Mouse (Mus musculus) heart, embryonic 16.5 days (tissue): ENCODE measurements around the gene Shkbp1. TPM values are rescaled to one million over a fixed set of nuclear protein-coding genes. Genes with fewer than 3 reads are reported as not detected.

Source experiments
- ATAC-seq: fragments of 200-750 bp; cut with Nextera tagmentation; replicated peaks from 2 replicates; pipeline ENCODE4 v1.8.0; 2017; ENCODE audit warnings: moderate number of reproducible peaks; ENCODE audit not compliant: insufficient read depth, low FRiP score; ENCODE audit errors: extremely low read depth
- H3K27ac ChIP-seq: fragments of 300-500 bp; sonication (generic); 2 replicates; pipeline ENCODE4 v1.5.1; 2014; ENCODE audit warnings: mild to moderate bottlenecking, low read length, control low read depth, moderate library complexity
- H3K27me3 ChIP-seq: fragments of 300-500 bp; sonication (generic); 2 replicates; pipeline ENCODE4 v1.6.1; 2014; ENCODE audit warnings: low read length, mixed read lengths; ENCODE audit not compliant: control insufficient read depth, insufficient read depth
- H3K36me3 ChIP-seq: fragments of 300-500 bp; sonication (generic); 2 replicates; pipeline ENCODE4 v1.6.1; 2014; ENCODE audit not compliant: control insufficient read depth, insufficient read depth
- H3K4me1 ChIP-seq: fragments of 300-500 bp; sonication (generic); 2 replicates; pipeline ENCODE4 v1.6.1; 2014; ENCODE audit warnings: low read length, mixed read lengths; ENCODE audit not compliant: control insufficient read depth, insufficient read depth
- H3K4me2 ChIP-seq: fragments of 300-500 bp; sonication (generic); 2 replicates; pipeline ENCODE4 v1.6.1; 2014; ENCODE audit warnings: low read depth, mild to moderate bottlenecking, control low read depth, low read length
- H3K4me3 ChIP-seq: fragments of 300-500 bp; sonication (generic); 2 replicates; pipeline ENCODE4 v1.5.1; 2014; ENCODE audit warnings: mild to moderate bottlenecking, control low read depth, low read length
- H3K9ac ChIP-seq: fragments of 300-500 bp; sonication (generic); 2 replicates; pipeline ENCODE4 v1.6.1; 2014; ENCODE audit warnings: low read length, control low read depth
- H3K9me3 ChIP-seq: fragments of 300-500 bp; sonication (generic); replicated peaks from 2 replicates; pipeline ENCODE4 v1.6.1; 2016; ENCODE audit warnings: low read length; ENCODE audit not compliant: control insufficient read depth
- WGBS: fragments of 180-500 bp; shearing (Covaris S2); extraction: QIAGEN DNeasy Blood & Tissue Kit; methylation state at CpG from one replicate; pipeline ENCODE4 v1.1.7; 2014; 5-methylcytosine and 5-hydroxymethylcytosine counted together
- polyA plus RNA-seq: library from polyadenylated mRNA; unstranded; fragments of >200 nt; fragmentation: Nextera tagmentation; extraction: Ambion mirVana; gene quantifications from 2 replicates; pipeline ENCODE4 v1.2.1, GENCODE M21; 2015

Shkbp1 gene
- polyA plus RNA-seq = 22.3 and 24.1 TPM in 2 replicates

DNA sequence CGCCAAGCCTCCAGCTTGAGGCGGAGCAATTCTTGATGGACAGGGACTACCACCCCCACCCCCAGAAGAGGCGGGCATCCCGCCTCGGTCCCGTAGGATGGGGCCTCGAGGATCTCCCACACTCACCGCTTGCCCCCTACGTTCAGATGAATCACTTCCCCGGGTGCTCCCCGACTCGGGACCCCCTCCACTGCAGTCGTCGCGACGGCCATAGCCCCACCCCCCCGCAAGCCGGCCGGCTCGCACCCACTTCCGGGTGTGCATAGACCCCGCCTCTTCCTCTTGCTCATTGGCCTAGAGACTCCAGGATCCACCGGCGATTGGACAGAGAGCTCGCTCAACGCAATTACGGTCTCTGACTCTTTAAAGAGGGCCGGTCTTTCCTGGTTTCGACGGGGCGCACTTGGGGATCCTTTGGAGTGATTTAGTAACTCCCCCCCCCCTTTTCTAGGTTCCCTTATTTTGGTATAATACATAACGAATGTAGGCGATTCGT lies at the start of gene Shkbp1:
Gene Shkbp1 (minus strand): TSS at position 275 of the 496 bp plus-strand sequence.
- no peaks in the 10 kb centered on the region for H3K9me3 ChIP-seq
- peak within 1 kb of the TSS; percentile 78 for H3K4me3 ChIP-seq
- H3K27ac ChIP-seq = peak within 1 kb of the TSS; percentile 75
- peak; percentile 92 for ATAC-seq
- H3K27me3 ChIP-seq = no peaks in the 10 kb centered on the region
- under 1% methylated on average over 34 of the region's 34 CpGs for WGBS
- peak within 1 kb of the TSS; percentile 72 for H3K9ac ChIP-seq
- no peaks in the 10 kb centered on the region; the same call in 1 of the 2 replicates for H3K36me3 ChIP-seq
- peak within 1 kb of the TSS; percentile 91 for H3K4me2 ChIP-seq
- peaks cover 14% of the 10 kb centered on the region for H3K4me1 ChIP-seq

DNA sequence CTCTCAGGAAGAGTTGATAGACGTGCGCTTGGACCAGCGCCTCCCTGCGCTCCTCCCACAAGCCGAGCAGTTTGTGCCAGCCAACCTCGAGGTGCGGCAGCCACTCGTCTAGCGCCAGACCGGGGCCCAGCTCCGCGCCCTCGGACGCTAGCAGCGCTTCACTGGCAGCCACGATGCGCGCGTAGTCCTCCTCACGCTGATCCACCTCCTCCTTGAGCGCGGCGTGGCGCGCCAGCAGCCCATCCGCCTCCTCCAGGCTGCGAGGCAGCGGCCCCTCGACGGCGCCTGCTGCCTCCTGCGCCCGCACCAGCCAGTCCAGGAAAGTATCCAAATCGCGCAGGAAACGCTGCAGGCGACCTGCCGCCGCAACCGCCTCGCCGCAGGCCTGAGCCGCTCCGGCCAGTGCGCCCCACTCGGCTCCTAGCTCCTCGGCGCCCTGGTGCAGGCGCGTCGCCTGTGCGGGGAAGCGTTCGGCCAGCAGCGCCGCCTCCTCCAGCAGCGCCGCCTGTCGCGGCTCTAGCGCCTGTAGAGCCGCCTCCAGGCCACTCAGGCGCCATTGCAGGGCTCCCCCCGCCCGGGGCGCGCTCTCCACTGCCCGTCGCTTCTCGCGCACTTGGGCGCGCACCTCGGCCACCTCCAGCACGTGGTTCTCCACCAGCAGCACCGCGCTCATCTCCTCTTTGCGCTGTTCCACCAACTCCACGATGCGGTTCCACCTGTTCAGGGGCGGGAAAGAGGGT lies 48.6 kb upstream of the Shkbp1 start:
- Histone ChIP-seq H3K9ac (no peak overlapping the region), H3K27ac (no peak overlapping the region), H3K4me3 (peak overlapping the region; percentile 8; the same call in 1 of the 2 replicates), H3K9me3 (peaks cover 10% of the 10 kb centered on the region), H3K4me2 (peak overlapping the region; percentile 5; the same call in 1 of the 2 replicates), H3K27me3 (peaks cover 85% of the 10 kb centered on the region), H3K4me1 (peaks cover 7% of the 10 kb centered on the region; the same call in 1 of the 2 replicates), H3K36me3 (no peaks in the 10 kb centered on the region)
- 6% methylated on average over 81 of the region's 81 CpGs for WGBS
- ATAC-seq = no peak

DNA sequence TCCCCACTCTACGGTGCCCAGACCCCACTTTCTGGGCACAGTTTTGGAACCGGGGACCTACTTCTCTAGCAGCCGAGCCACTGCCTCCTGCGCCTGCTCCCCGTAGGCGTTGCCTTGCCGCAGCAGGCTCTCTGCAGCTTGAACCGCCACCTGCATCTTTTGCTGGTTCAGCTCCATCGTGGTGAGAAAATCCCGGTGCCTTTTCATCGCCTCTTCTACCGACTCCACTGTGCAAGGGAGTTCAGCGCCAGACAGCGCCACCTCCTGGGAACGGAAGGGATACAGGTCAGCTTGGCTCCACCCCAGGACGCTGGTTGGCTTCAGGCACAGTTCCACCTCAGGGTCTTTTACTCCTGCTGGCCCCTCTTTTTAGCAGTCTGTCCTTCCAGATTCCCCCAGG lies 46.9 kb upstream of the Shkbp1 start:
- no peaks in the 10 kb centered on the region for H3K36me3 ChIP-seq
- ATAC-seq = no peak; the same call in 1 of the 2 replicates
- no peak overlapping the region for H3K4me2 ChIP-seq

DNA sequence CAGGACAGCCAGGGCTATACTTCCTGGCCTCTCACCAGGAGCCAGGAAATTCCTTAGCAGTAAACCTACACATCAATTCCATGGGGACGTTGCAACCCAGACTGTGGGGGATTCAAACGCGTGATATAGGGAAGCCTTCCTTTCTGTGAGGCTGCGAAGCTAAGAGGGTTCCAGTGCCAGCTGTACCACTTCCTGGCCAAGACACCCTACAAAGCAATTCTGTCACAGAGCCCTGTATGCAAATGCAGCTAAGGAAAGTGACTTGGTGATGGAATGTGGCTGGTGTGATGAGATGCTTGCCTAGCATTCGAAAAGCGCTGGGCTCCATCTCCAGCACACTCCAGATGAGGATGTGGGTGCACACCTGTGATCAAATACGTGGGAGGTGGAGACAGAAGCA lies 44.7 kb upstream of the Shkbp1 start:
- Histone ChIP-seq H3K9me3 (peaks cover 9% of the 10 kb centered on the region), H3K36me3 (no peaks in the 10 kb centered on the region), H3K9ac (no peak overlapping the region), H3K27me3 (peaks cover 82% of the 10 kb centered on the region), H3K4me3 (no peak overlapping the region), H3K4me2 (no peak overlapping the region), H3K27ac (no peak overlapping the region), H3K4me1 (no peaks in the 10 kb centered on the region)
- WGBS = 65% methylated on average over 7 of the region's 7 CpGs
- ATAC-seq = no peak

More for the DNA sequence above, 46.9 kb upstream of the Shkbp1 start:
- Histone ChIP-seq H3K9ac (no peak overlapping the region), H3K27me3 (peaks cover 80% of the 10 kb centered on the region), H3K9me3 (peaks cover 12% of the 10 kb centered on the region), H3K4me3 (no peak overlapping the region), H3K4me1 (no peaks in the 10 kb centered on the region), H3K27ac (no peak overlapping the region)
- WGBS = 9% methylated on average over 16 of the region's 16 CpGs

DNA sequence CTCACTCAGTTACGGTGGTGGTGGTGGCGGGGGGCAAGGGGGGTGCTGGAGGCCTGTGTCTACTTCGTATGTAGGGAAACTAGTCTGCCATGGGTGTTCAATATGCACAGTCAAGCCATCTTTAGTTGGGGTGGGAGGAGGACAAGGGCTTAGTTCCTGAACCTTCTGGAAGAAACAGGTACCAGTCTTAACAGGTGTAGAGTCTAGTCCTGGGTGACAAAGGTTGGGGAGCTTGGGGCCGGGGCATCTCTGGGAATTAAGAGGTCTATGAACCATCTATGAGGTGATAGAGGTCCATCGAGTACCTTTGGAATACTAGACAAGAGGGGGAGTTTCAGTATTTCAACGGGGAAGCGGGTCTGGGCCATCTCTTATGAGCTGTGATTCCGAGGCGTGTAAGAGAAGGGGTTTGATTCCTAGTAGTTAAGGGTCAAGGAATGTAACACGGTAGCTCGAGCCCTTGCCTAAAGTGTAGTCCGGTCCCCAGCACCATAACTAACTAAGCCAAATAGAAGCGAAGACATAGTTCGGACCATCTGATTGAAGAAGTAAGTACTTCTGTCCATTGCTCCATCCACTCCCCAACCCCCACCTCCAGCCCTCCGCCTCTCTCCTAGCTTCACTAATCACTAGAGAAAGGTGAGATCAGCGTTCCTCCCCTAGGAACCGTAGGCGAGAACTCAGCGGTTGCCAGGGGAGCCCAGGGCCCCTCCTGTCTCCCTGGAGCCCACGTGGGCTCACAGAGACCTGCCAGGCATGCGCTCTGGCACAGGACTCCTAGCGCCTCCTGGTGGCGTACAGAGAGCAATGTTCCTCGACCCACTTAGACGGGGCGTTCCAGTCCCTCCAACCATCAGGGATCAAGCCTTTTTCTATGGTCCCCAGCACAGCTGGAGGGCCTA lies 41.5 kb upstream of the Shkbp1 start:
- no peak overlapping the region for H3K4me2 ChIP-seq
- H3K27ac ChIP-seq = no peak overlapping the region
- H3K27me3 ChIP-seq = peaks cover 77% of the 10 kb centered on the region
- no peaks in the 10 kb centered on the region for H3K4me1 ChIP-seq
- WGBS = 15% methylated on average over 26 of the region's 26 CpGs
- no peaks in the 10 kb centered on the region for H3K36me3 ChIP-seq
- no peak overlapping the region for H3K4me3 ChIP-seq
- no peak for ATAC-seq
- H3K9me3 ChIP-seq = peaks cover 3% of the 10 kb centered on the region; the same call in 1 of the 2 replicates
- no peak overlapping the region for H3K9ac ChIP-seq

DNA sequence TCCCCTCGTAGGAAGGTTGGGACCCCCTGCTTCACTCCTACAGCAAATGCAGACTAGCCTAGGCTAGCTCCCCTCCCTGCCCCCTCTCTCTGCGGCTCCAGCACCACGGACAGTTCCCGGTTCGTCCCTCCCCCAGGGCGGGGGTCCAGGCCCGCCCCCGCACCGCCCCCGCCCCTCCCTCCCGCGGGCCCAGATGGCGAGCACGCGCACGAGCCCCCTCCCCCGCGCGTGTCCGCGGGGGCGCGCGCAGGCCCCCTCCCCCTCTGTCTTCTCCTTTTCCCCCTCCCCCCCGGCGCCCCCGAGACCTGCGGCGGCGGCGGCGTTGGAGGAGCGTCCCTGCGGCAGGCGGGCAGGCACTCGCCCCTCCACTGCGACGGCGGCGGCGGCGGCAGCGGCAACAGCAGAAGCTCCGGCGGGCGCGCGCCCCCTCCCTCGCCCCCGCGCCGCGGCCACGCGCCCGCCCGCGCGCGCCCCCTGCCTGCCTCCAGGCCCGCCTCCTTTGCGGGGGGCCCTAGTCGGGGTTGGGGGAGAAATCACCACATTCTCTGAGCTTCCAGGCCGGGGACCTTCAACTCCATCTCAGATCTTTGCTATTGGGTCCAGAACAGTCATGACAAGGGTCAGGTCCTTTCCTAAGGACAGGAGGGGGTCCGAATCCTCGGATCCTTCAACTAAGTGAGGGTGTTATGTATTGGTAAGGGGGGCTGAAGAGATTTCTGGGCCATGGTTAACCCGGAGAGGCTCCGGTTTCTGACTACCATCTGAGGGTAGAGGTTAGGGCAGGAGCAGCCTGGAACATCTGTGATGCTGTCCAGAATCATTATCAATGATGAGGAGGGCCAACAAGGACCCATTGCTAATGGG lies 40.6 kb upstream of the Shkbp1 start:
- ATAC-seq = no peak; the same call in 1 of the 2 replicates
- Histone ChIP-seq H3K9ac (no peak overlapping the region; the same call in 1 of the 2 replicates), H3K4me3 (peak overlapping the region; percentile 54), H3K9me3 (peaks cover 3% of the 10 kb centered on the region; the same call in 1 of the 2 replicates), H3K36me3 (no peaks in the 10 kb centered on the region), H3K4me1 (no peaks in the 10 kb centered on the region), H3K27ac (no peak overlapping the region), H3K4me2 (peak overlapping the region; percentile 74), H3K27me3 (peaks cover 77% of the 10 kb centered on the region)
- 3% methylated on average over 33 of the region's 68 CpGs for WGBS

DNA sequence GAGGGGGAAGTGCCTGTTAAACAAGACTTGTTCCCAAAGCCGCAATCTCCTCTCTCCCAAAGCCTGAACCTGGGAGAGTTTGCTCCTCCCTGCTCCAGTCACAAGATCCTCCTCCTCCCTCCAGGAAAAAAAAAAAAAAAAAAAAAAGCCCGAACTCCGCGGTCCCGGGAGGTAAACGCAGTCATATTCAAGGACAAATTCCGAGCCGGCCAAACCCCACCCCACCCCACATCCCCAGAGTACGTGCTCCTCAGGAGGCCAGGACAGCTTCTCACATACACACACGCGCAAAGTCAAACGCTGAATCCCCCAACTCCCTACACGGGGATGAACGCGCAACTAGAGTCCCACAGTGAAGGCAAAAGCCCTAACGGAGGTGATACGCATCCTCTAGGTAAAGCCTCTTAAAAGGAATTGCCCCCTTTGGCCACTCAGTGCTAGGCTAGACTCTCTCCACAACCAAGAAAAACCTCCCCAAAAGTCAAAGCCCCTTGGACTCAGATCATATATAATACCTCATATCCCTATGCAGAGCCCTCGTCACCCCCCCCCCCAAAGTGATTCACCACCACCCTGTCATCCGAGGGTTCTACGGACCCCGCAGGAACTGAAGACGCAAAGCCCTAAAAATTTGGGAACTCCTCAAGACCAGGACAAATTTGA lies 39.8 kb upstream of the Shkbp1 start:
- Histone ChIP-seq H3K9ac (no peak overlapping the region), H3K4me3 (peak overlapping the region; percentile 54), H3K4me2 (peak overlapping the region; percentile 74; the same call in 1 of the 2 replicates), H3K4me1 (no peaks in the 10 kb centered on the region), H3K27me3 (peaks cover 79% of the 10 kb centered on the region), H3K27ac (no peak overlapping the region), H3K36me3 (no peaks in the 10 kb centered on the region), H3K9me3 (peaks cover 3% of the 10 kb centered on the region; the same call in 1 of the 2 replicates)
- no peak for ATAC-seq
- 3% methylated on average over 22 of the region's 22 CpGs for WGBS

DNA sequence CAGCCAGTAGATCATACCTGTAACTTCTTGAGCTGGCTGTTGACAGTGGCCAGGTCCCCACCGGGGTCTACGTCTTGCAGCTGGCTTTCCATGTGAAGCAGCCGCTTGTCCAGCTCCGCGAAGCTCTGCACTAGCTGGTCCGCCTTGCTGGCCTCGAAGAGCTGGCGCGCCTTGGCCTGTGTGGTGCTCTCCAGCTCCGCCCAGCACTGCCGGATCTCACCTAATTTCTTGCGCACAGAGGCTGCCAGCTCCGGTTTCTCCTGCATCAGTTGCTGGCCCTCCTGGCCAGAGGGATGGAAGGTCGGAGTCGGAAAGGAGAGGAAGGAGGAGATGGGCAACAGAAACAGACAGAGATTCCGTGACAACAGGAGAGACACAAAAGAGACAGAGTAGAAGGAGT lies 35.6 kb upstream of the Shkbp1 start:
- Histone ChIP-seq H3K27ac (no peak overlapping the region), H3K4me1 (no peaks in the 10 kb centered on the region), H3K4me2 (no peak overlapping the region), H3K9ac (no peak overlapping the region), H3K27me3 (peaks cover 54% of the 10 kb centered on the region), H3K9me3 (no peaks in the 10 kb centered on the region), H3K36me3 (no peaks in the 10 kb centered on the region), H3K4me3 (no peak overlapping the region)
- no peak for ATAC-seq
- WGBS = 35% methylated on average over 16 of the region's 16 CpGs
